Mouse (Mus musculus): Measurements from ENCODE around the gene Vmn1r196. TPM values are rescaled to one million over a fixed set of nuclear protein-coding genes. Genes with fewer than 3 reads are reported as not detected.
"Not testable (repeated sequence)": the region's sequence is repeated elsewhere in the genome, so short reads cannot be mapped to it uniquely, and the experiment has no call there.

Gene Vmn1r196
- not detected in 2 replicates for polyA plus RNA-seq (2011; ENCODE audit: insufficient read length, low read depth, missing spikeins)

- no peak within 1 kb of the TSS for H3K4me3 ChIP-seq (ENCODE audit: insufficient read depth, low read length)
- TF ChIP-seq CTCF (IDR thresholded peaks at IDR 0.05; ENCODE audit: borderline replicate concordance, insufficient read depth, low read length) (no peak), POLR2A (IDR thresholded peaks at IDR 0.05; ENCODE audit: low read depth, low read length) (no peak)
- no peak within 1 kb of the TSS for H3K27ac ChIP-seq (ENCODE audit: insufficient read depth, low read length)
- H3K4me1 ChIP-seq (ENCODE audit: control insufficient read depth, insufficient read depth, low read length): no peaks in the 10 kb centered on the region
Observed at GRCm38 (mm10) chr13:22289620-22290019, at the start of gene Vmn1r196. Vmn1r196 (plus strand) TSS chr13:22289920.

- Histone ChIP-seq H3K4me1 (ENCODE audit: control insufficient read depth, insufficient read depth, low read length) (no peaks in the 10 kb centered on the region), H3K4me3 (ENCODE audit: insufficient read depth, low read length) (no peak within 1 kb of the TSS), H3K27ac (ENCODE audit: insufficient read depth, low read length) (no peak within 1 kb of the TSS)
- no peak for TF ChIP-seq CTCF (IDR thresholded peaks at IDR 0.05; ENCODE audit: borderline replicate concordance, insufficient read depth, low read length)
Observed at GRCm38 (mm10) chr13:22243915-22244314, 45.8 kb upstream of the Vmn1r196 start, which contains the start of gene Vmn1r194. Vmn1r194 (plus strand) TSS chr13:22244215.

- not testable (repeated sequence) for H3K4me3 ChIP-seq (ENCODE audit: insufficient read depth, low read length); H3K27ac ChIP-seq (ENCODE audit: insufficient read depth, low read length); H3K4me1 ChIP-seq (ENCODE audit: control insufficient read depth, insufficient read depth, low read length)
Observed at GRCm38 (mm10) chr13:22270222-22270621, 19.5 kb upstream of the Vmn1r196 start, which contains the start of gene Vmn1r195. Vmn1r195 (plus strand) TSS chr13:22270522.

GRCm38 (mm10) chr13:22271721-22272120, 18.0 kb upstream of the Vmn1r196 start:
- no peaks in the 10 kb centered on the region for H3K4me1 ChIP-seq (ENCODE audit: control insufficient read depth, insufficient read depth, low read length)
- no peak overlapping the region for H3K4me3 ChIP-seq (ENCODE audit: insufficient read depth, low read length)
- H3K27ac ChIP-seq (ENCODE audit: insufficient read depth, low read length): no peak overlapping the region
- TF ChIP-seq POLR2A (IDR thresholded peaks at IDR 0.05; ENCODE audit: low read depth, low read length) (no peak), CTCF (IDR thresholded peaks at IDR 0.05; ENCODE audit: borderline replicate concordance, insufficient read depth, low read length) (no peak)

GRCm38 (mm10) chr13:22284578-22284977, 5.1 kb upstream of the Vmn1r196 start:
- no peak for TF ChIP-seq POLR2A (IDR thresholded peaks at IDR 0.05; ENCODE audit: low read depth, low read length)
- TF ChIP-seq CTCF (IDR thresholded peaks at IDR 0.05; ENCODE audit: borderline replicate concordance, insufficient read depth, low read length): no peak

GRCm38 (mm10) chr13:22308075-22308474, 18.4 kb downstream of the Vmn1r196 start:
- H3K4me3 ChIP-seq (ENCODE audit: insufficient read depth, low read length); H3K27ac ChIP-seq (ENCODE audit: insufficient read depth, low read length); H3K4me1 ChIP-seq (ENCODE audit: control insufficient read depth, insufficient read depth, low read length): not testable (repeated sequence)

More at GRCm38 (mm10) chr13:22284578-22284977, 5.1 kb upstream of the Vmn1r196 start:
- H3K4me1 ChIP-seq (ENCODE audit: control insufficient read depth, insufficient read depth, low read length): no peaks in the 10 kb centered on the region
- no peak overlapping the region for H3K27ac ChIP-seq (ENCODE audit: insufficient read depth, low read length)
- no peak overlapping the region for H3K4me3 ChIP-seq (ENCODE audit: insufficient read depth, low read length)

- H3K4me3 ChIP-seq (ENCODE audit: insufficient read depth, low read length): no peak overlapping the region
- H3K4me1 ChIP-seq (ENCODE audit: control insufficient read depth, insufficient read depth, low read length): no peaks in the 10 kb centered on the region
- H3K27ac ChIP-seq (ENCODE audit: insufficient read depth, low read length): no peak overlapping the region
- TF ChIP-seq POLR2A (IDR thresholded peaks at IDR 0.05; ENCODE audit: low read depth, low read length): no peak
- no peak for TF ChIP-seq CTCF (IDR thresholded peaks at IDR 0.05; ENCODE audit: borderline replicate concordance, insufficient read depth, low read length)
Observed at GRCm38 (mm10) chr13:22315361-22315760, 25.6 kb downstream of the Vmn1r196 start.

GRCm38 (mm10) chr13:22317366-22317765, 27.6 kb downstream of the Vmn1r196 start:
- Histone ChIP-seq H3K4me1 (ENCODE audit: control insufficient read depth, insufficient read depth, low read length) (no peaks in the 10 kb centered on the region), H3K4me3 (ENCODE audit: insufficient read depth, low read length) (no peak overlapping the region), H3K27ac (ENCODE audit: insufficient read depth, low read length) (no peak overlapping the region)
- no peak for TF ChIP-seq POLR2A (IDR thresholded peaks at IDR 0.05; ENCODE audit: low read depth, low read length)

- Histone ChIP-seq H3K4me1 (ENCODE audit: control insufficient read depth, insufficient read depth, low read length) (no peaks in the 10 kb centered on the region), H3K4me3 (ENCODE audit: insufficient read depth, low read length) (no peak overlapping the region), H3K27ac (ENCODE audit: insufficient read depth, low read length) (no peak overlapping the region)
- TF ChIP-seq POLR2A (IDR thresholded peaks at IDR 0.05; ENCODE audit: low read depth, low read length) (no peak), CTCF (IDR thresholded peaks at IDR 0.05; ENCODE audit: borderline replicate concordance, insufficient read depth, low read length) (no peak)
Observed at GRCm38 (mm10) chr13:22320091-22320490, 30.4 kb downstream of the Vmn1r196 start.

GRCm38 (mm10) chr13:22324289-22324688, 34.6 kb downstream of the Vmn1r196 start, which contains the start of gene Vmn1r197:
Vmn1r197 (plus strand) TSS chr13:22324589.
- Histone ChIP-seq H3K27ac (ENCODE audit: insufficient read depth, low read length) (no peak within 1 kb of the TSS), H3K4me3 (ENCODE audit: insufficient read depth, low read length) (no peak within 1 kb of the TSS), H3K4me1 (ENCODE audit: control insufficient read depth, insufficient read depth, low read length) (no peaks in the 10 kb centered on the region)
- TF ChIP-seq CTCF (IDR thresholded peaks at IDR 0.05; ENCODE audit: borderline replicate concordance, insufficient read depth, low read length) (no peak), POLR2A (IDR thresholded peaks at IDR 0.05; ENCODE audit: low read depth, low read length) (no peak)

- TF ChIP-seq CTCF (IDR thresholded peaks at IDR 0.05; ENCODE audit: borderline replicate concordance, insufficient read depth, low read length) (no peak), POLR2A (IDR thresholded peaks at IDR 0.05; ENCODE audit: low read depth, low read length) (no peak)
- no peak overlapping the region for H3K27ac ChIP-seq (ENCODE audit: insufficient read depth, low read length)
- H3K4me3 ChIP-seq (ENCODE audit: insufficient read depth, low read length): no peak overlapping the region
Observed at GRCm38 (mm10) chr13:22333269-22333668, 43.5 kb downstream of the Vmn1r196 start.

More at GRCm38 (mm10) chr13:22333269-22333668, 43.5 kb downstream of the Vmn1r196 start:
- no peaks in the 10 kb centered on the region for H3K4me1 ChIP-seq (ENCODE audit: control insufficient read depth, insufficient read depth, low read length)

All from embryonic fibroblast, embryonic 13.5 days (primary cell).